Mouse (Mus musculus): Measurements from ENCODE around the gene Olfr805. TPM values are rescaled to one million over a fixed set of nuclear protein-coding genes. Genes with fewer than 3 reads are reported as not detected.
A peak's percentile ranks its signal among the peaks of the same experiment; 100 is the strongest.

Olfr805 gene
- not detected for polyA plus RNA-seq (2012; fragmentation: generic; extraction: Trizol)
- long read RNA-seq, experiment 1 = 0 reads
- long read RNA-seq, experiment 2 = 0 reads

GRCm38 (mm10) chr10:129729275-129729674 is at the start of gene Olfr805:
TSS of gene Olfr805 (minus strand) at chr10:129729375.
- Histone ChIP-seq H3ac (ENCODE audit: control insufficient read depth, insufficient read length, low read depth) (no peak within 1 kb of the TSS), H3K79me2 (ENCODE audit: control insufficient read depth, insufficient read depth) (no peaks in the 10 kb centered on the region), H3K79me3 (ENCODE audit: low read depth) (no peaks in the 10 kb centered on the region), H3K4me3 (ENCODE audit: insufficient read depth, poor library complexity, severe bottlenecking) (no peak within 1 kb of the TSS), H3K36me3 (ENCODE audit: control insufficient read depth, insufficient read depth) (no peaks in the 10 kb centered on the region), H3K27me3 (ENCODE audit: control insufficient read depth, insufficient read depth, insufficient read length) (no peaks in the 10 kb centered on the region)
- TF ChIP-seq CTCF (IDR thresholded peaks at IDR 0.05; ENCODE audit: control insufficient read depth, insufficient read depth, insufficient read length) (no peak), MYOG (IDR thresholded peaks at IDR 0.05; ENCODE audit: control insufficient read depth, extremely low read depth, insufficient read length) (no peak), CEBPB (IDR thresholded peaks at IDR 0.05; ENCODE audit: low read depth) (no peak), USF1 (IDR thresholded peaks at IDR 0.05; ENCODE audit: low read depth) (no peak), FOSL1 (IDR thresholded peaks at IDR 0.05; ENCODE audit: insufficient read depth, low read length, poor library complexity, severe bottlenecking) (no peak), MAX (IDR thresholded peaks at IDR 0.05) (no peak), MYOD1 (IDR thresholded peaks at IDR 0.05; ENCODE audit: control insufficient read depth, insufficient read length, low read depth) (no peak)

- Histone ChIP-seq H3K4me3 (ENCODE audit: insufficient read depth, poor library complexity, severe bottlenecking) (no peak overlapping the region), H3K79me3 (ENCODE audit: low read depth) (no peaks in the 10 kb centered on the region), H3K79me2 (ENCODE audit: control insufficient read depth, insufficient read depth) (no peaks in the 10 kb centered on the region), H3K27me3 (ENCODE audit: control insufficient read depth, insufficient read depth, insufficient read length) (no peaks in the 10 kb centered on the region), H3ac (ENCODE audit: control insufficient read depth, insufficient read length, low read depth) (no peak overlapping the region), H3K36me3 (ENCODE audit: control insufficient read depth, insufficient read depth) (no peaks in the 10 kb centered on the region)
- TF ChIP-seq MYOG (IDR thresholded peaks at IDR 0.05; ENCODE audit: control insufficient read depth, extremely low read depth, insufficient read length) (no peak), MYOD1 (IDR thresholded peaks at IDR 0.05; ENCODE audit: control insufficient read depth, insufficient read length, low read depth) (peak; percentile 15)
Measured at GRCm38 (mm10) chr10:129778123-129778522, 48.9 kb upstream of the Olfr805 start.

GRCm38 (mm10) chr10:129774338-129774737 is 45.2 kb upstream of the Olfr805 start, which contains the start of gene Olfr809:
TSS of gene Olfr809 (plus strand) at chr10:129774638.
- Histone ChIP-seq H3K79me2 (ENCODE audit: control insufficient read depth, insufficient read depth) (no peaks in the 10 kb centered on the region), H3K36me3 (ENCODE audit: control insufficient read depth, insufficient read depth) (no peaks in the 10 kb centered on the region), H3ac (ENCODE audit: control insufficient read depth, insufficient read length, low read depth) (no peak within 1 kb of the TSS), H3K27me3 (ENCODE audit: control insufficient read depth, insufficient read depth, insufficient read length) (no peaks in the 10 kb centered on the region), H3K4me3 (ENCODE audit: insufficient read depth, poor library complexity, severe bottlenecking) (no peak within 1 kb of the TSS), H3K79me3 (ENCODE audit: low read depth) (no peaks in the 10 kb centered on the region)
- TF ChIP-seq MAX (IDR thresholded peaks at IDR 0.05) (no peak), MYOG (IDR thresholded peaks at IDR 0.05; ENCODE audit: control insufficient read depth, extremely low read depth, insufficient read length) (no peak), FOSL1 (IDR thresholded peaks at IDR 0.05; ENCODE audit: insufficient read depth, low read length, poor library complexity, severe bottlenecking) (no peak), USF1 (IDR thresholded peaks at IDR 0.05; ENCODE audit: low read depth) (no peak), MYOD1 (IDR thresholded peaks at IDR 0.05; ENCODE audit: control insufficient read depth, insufficient read length, low read depth) (no peak), CTCF (IDR thresholded peaks at IDR 0.05; ENCODE audit: control insufficient read depth, insufficient read depth, insufficient read length) (no peak), CEBPB (IDR thresholded peaks at IDR 0.05; ENCODE audit: low read depth) (no peak)

GRCm38 (mm10) chr10:129765182-129765581 is 36.0 kb upstream of the Olfr805 start, which contains the start of gene Olfr808:
TSS of gene Olfr808 (plus strand) at chr10:129765482.
- TF ChIP-seq MYOD1 (IDR thresholded peaks at IDR 0.05; ENCODE audit: control insufficient read depth, insufficient read length, low read depth) (no peak), FOSL1 (IDR thresholded peaks at IDR 0.05; ENCODE audit: insufficient read depth, low read length, poor library complexity, severe bottlenecking) (no peak), USF1 (IDR thresholded peaks at IDR 0.05; ENCODE audit: low read depth) (no peak), CEBPB (IDR thresholded peaks at IDR 0.05; ENCODE audit: low read depth) (no peak), CTCF (IDR thresholded peaks at IDR 0.05; ENCODE audit: control insufficient read depth, insufficient read depth, insufficient read length) (no peak)
- no peaks in the 10 kb centered on the region for H3K36me3 ChIP-seq (ENCODE audit: control insufficient read depth, insufficient read depth)
- H3K27me3 ChIP-seq (ENCODE audit: control insufficient read depth, insufficient read depth, insufficient read length) = no peaks in the 10 kb centered on the region
- no peaks in the 10 kb centered on the region for H3K79me2 ChIP-seq (ENCODE audit: control insufficient read depth, insufficient read depth)
- no peak within 1 kb of the TSS for H3K4me3 ChIP-seq (ENCODE audit: insufficient read depth, poor library complexity, severe bottlenecking)
- no peak within 1 kb of the TSS for H3ac ChIP-seq (ENCODE audit: control insufficient read depth, insufficient read length, low read depth)
- H3K79me3 ChIP-seq (ENCODE audit: low read depth) = no peaks in the 10 kb centered on the region

GRCm38 (mm10) chr10:129757693-129758092 is 28.5 kb upstream of the Olfr805 start, which contains the start of gene Olfr807:
TSS of gene Olfr807 (minus strand) at chr10:129757793.
- no peaks in the 10 kb centered on the region for H3K79me2 ChIP-seq (ENCODE audit: control insufficient read depth, insufficient read depth)
- no peak within 1 kb of the TSS for H3ac ChIP-seq (ENCODE audit: control insufficient read depth, insufficient read length, low read depth)
- no peak within 1 kb of the TSS for H3K4me3 ChIP-seq (ENCODE audit: insufficient read depth, poor library complexity, severe bottlenecking)
- no peaks in the 10 kb centered on the region for H3K36me3 ChIP-seq (ENCODE audit: control insufficient read depth, insufficient read depth)
- no peaks in the 10 kb centered on the region for H3K79me3 ChIP-seq (ENCODE audit: low read depth)
- H3K27me3 ChIP-seq (ENCODE audit: control insufficient read depth, insufficient read depth, insufficient read length) = no peaks in the 10 kb centered on the region
- TF ChIP-seq FOSL1 (IDR thresholded peaks at IDR 0.05; ENCODE audit: insufficient read depth, low read length, poor library complexity, severe bottlenecking) (no peak), CEBPB (IDR thresholded peaks at IDR 0.05; ENCODE audit: low read depth) (no peak), MAX (IDR thresholded peaks at IDR 0.05) (no peak), CTCF (IDR thresholded peaks at IDR 0.05; ENCODE audit: control insufficient read depth, insufficient read depth, insufficient read length) (no peak), MYOG (IDR thresholded peaks at IDR 0.05; ENCODE audit: control insufficient read depth, extremely low read depth, insufficient read length) (no peak), USF1 (IDR thresholded peaks at IDR 0.05; ENCODE audit: low read depth) (no peak), MYOD1 (IDR thresholded peaks at IDR 0.05; ENCODE audit: control insufficient read depth, insufficient read length, low read depth) (no peak)

- TF ChIP-seq CEBPB (IDR thresholded peaks at IDR 0.05; ENCODE audit: low read depth) (no peak), MAX (IDR thresholded peaks at IDR 0.05) (no peak), MYOD1 (IDR thresholded peaks at IDR 0.05; ENCODE audit: control insufficient read depth, insufficient read length, low read depth) (no peak), USF1 (IDR thresholded peaks at IDR 0.05; ENCODE audit: low read depth) (no peak)
- Histone ChIP-seq H3K27me3 (ENCODE audit: control insufficient read depth, insufficient read depth, insufficient read length) (no peaks in the 10 kb centered on the region), H3K36me3 (ENCODE audit: control insufficient read depth, insufficient read depth) (no peaks in the 10 kb centered on the region), H3K79me2 (ENCODE audit: control insufficient read depth, insufficient read depth) (no peaks in the 10 kb centered on the region), H3K79me3 (ENCODE audit: low read depth) (no peaks in the 10 kb centered on the region), H3K4me3 (ENCODE audit: insufficient read depth, poor library complexity, severe bottlenecking) (no peak within 1 kb of the TSS), H3ac (ENCODE audit: control insufficient read depth, insufficient read length, low read depth) (no peak within 1 kb of the TSS)
Measured at GRCm38 (mm10) chr10:129741821-129742220, 12.6 kb upstream of the Olfr805 start, which contains the start of gene Olfr806. TSS of gene Olfr806 (minus strand) at chr10:129741921.
